Mouse (Mus musculus) forebrain, embryonic 13.5 days (tissue): Measurements from ENCODE around the gene Mto1. TPM values are rescaled to one million over a fixed set of nuclear protein-coding genes. Genes with fewer than 3 reads are reported as not detected.
A peak's percentile ranks its signal among the peaks of the same experiment; 100 is the strongest.

Experiments used
- ATAC-seq: fragments of 200-750 bp; cut with Nextera tagmentation; 2 replicates; pipeline ENCODE4 v1.8.0; 2017
- H3K27ac ChIP-seq: fragments of 300-500 bp; sonication (generic); 2 replicates; pipeline ENCODE4 v1.5.1; 2015; ENCODE audit warnings: inconsistent platforms, mild to moderate bottlenecking, moderate library complexity
- H3K27me3 ChIP-seq: fragments of 300-500 bp; sonication (generic); 2 replicates; pipeline ENCODE4 v1.6.1; 2015; ENCODE audit warnings: mild to moderate bottlenecking, inconsistent platforms
- H3K36me3 ChIP-seq: fragments of 300-500 bp; sonication (generic); 2 replicates; pipeline ENCODE4 v1.6.1; 2015; ENCODE audit warnings: mild to moderate bottlenecking, inconsistent platforms; ENCODE audit not compliant: poor library complexity, severe bottlenecking
- H3K4me1 ChIP-seq: fragments of 300-500 bp; sonication (generic); 2 replicates; pipeline ENCODE4 v1.6.1; 2015; ENCODE audit warnings: inconsistent platforms
- H3K4me2 ChIP-seq: fragments of 300-500 bp; sonication (generic); 2 replicates; pipeline ENCODE4 v1.6.1; 2015; ENCODE audit warnings: inconsistent platforms, mild to moderate bottlenecking, moderate library complexity
- H3K4me3 ChIP-seq: fragments of 300-500 bp; sonication (generic); 2 replicates; pipeline ENCODE4 v1.5.1; 2015; ENCODE audit warnings: mild to moderate bottlenecking, inconsistent platforms
- H3K9ac ChIP-seq: fragments of 300-500 bp; sonication (generic); 2 replicates; pipeline ENCODE4 v1.6.1; 2015; ENCODE audit warnings: mild to moderate bottlenecking, inconsistent platforms
- H3K9me3 ChIP-seq: fragments of 300-500 bp; sonication (generic); replicated peaks from 2 replicates; pipeline ENCODE4 v1.6.1; 2016; ENCODE audit warnings: inconsistent platforms
- WGBS: fragments of 180-500 bp; shearing (Covaris S2); methylation state at CpG from one replicate; pipeline ENCODE4 v1.1.7; 2015; 5-methylcytosine and 5-hydroxymethylcytosine counted together
- polyA plus RNA-seq: library from polyadenylated mRNA; unstranded; fragments of >200 nt; fragmentation: Nextera tagmentation; extraction: Ambion mirVana; gene quantifications from 2 replicates; pipeline ENCODE4 v1.2.1, GENCODE M21; 2015

Mto1 gene
- polyA plus RNA-seq, 1 experiment from 2014 or later: 26.1 TPM

- no peak for ATAC-seq
Measured at GRCm38 (mm10) chr9:78491169-78491568, 43.2 kb downstream of the Mto1 start.

GRCm38 (mm10) chr9:78492254-78492653 lies 44.2 kb downstream of the Mto1 start:
- 92% methylated on average over 3 of the region's 3 CpGs for WGBS
- Histone ChIP-seq H3K4me3 (no peak overlapping the region), H3K27ac (no peak overlapping the region), H3K9ac (no peak overlapping the region), H3K9me3 (no peaks in the 10 kb centered on the region), H3K27me3 (no peaks in the 10 kb centered on the region), H3K4me2 (no peak overlapping the region), H3K36me3 (no peaks in the 10 kb centered on the region), H3K4me1 (peaks cover 9% of the 10 kb centered on the region; the same call in 1 of the 2 replicates)
- ATAC-seq: no peak

More at GRCm38 (mm10) chr9:78491169-78491568, 43.2 kb downstream of the Mto1 start:
- no peak overlapping the region for H3K4me2 ChIP-seq
- H3K36me3 ChIP-seq: no peaks in the 10 kb centered on the region
- no peak overlapping the region for H3K9ac ChIP-seq
- 93% methylated on average over 3 of the region's 3 CpGs for WGBS
- H3K27ac ChIP-seq: no peak overlapping the region
- H3K4me3 ChIP-seq: no peak overlapping the region
- no peaks in the 10 kb centered on the region for H3K9me3 ChIP-seq
- H3K27me3 ChIP-seq: no peaks in the 10 kb centered on the region
- peaks cover 9% of the 10 kb centered on the region; the same call in 1 of the 2 replicates for H3K4me1 ChIP-seq

DNA sequence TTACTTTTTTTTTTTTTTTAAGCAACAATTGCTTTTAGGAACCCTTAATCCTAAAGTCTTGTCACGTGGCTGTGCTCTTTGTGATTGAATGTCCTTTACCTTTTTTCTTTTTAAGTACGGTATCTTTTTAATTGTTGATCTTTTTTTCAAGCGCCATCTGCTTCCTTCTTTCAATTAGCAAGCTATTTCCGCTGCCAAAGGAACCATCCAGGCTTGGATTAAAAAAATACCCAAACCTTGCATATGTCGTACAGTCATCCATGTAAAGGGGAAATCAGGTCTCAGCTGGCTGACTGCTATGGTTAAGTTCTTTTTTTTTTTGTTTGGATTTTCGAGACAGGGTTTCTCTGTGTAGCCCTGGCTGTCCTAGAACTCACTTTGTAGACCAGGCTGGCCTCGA lies 45.2 kb downstream of the Mto1 start:
- ATAC-seq: no peak
- no peak overlapping the region for H3K4me2 ChIP-seq
- peaks cover 9% of the 10 kb centered on the region; the same call in 1 of the 2 replicates for H3K4me1 ChIP-seq
- H3K9me3 ChIP-seq: no peaks in the 10 kb centered on the region
- 67% methylated on average over 7 of the region's 7 CpGs for WGBS
- no peak overlapping the region for H3K9ac ChIP-seq
- H3K4me3 ChIP-seq: no peak overlapping the region
- H3K27ac ChIP-seq: no peak overlapping the region
- no peaks in the 10 kb centered on the region for H3K27me3 ChIP-seq
- no peaks in the 10 kb centered on the region for H3K36me3 ChIP-seq

DNA sequence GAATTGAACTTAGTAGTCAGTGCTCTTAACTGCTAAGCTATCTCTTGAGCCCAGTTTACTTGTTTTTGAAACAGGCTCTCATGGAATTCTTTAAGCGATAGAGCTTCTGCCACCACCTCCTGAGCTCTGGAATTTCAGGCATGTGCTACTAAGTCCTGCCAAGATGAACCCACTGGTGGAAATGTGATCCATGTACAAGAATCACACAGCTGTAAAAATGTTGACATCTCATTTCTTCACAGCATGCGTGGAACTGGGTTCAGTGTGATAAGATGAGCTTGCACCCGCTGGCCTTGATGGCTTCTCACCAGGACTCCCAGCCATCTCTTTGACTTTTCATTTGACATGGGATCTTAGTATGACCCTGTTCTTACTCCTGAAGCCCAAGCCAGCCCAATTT lies 52.4 kb downstream of the Mto1 start:
- Histone ChIP-seq H3K27me3 (no peaks in the 10 kb centered on the region), H3K4me3 (no peak overlapping the region), H3K9ac (no peak overlapping the region), H3K4me2 (no peak overlapping the region), H3K9me3 (no peaks in the 10 kb centered on the region), H3K4me1 (peaks cover 31% of the 10 kb centered on the region), H3K27ac (no peak overlapping the region), H3K36me3 (no peaks in the 10 kb centered on the region)
- ATAC-seq: no peak
- WGBS: 85% methylated on average over 3 of the region's 3 CpGs

- WGBS: 34% methylated on average over 4 of the region's 4 CpGs
- H3K27me3 ChIP-seq: no peaks in the 10 kb centered on the region
- H3K4me2 ChIP-seq: no peak overlapping the region
- ATAC-seq: peak; percentile 72
- H3K4me3 ChIP-seq: no peak overlapping the region
- no peaks in the 10 kb centered on the region for H3K36me3 ChIP-seq
- H3K9me3 ChIP-seq: no peaks in the 10 kb centered on the region
- H3K27ac ChIP-seq: no peak overlapping the region
- H3K9ac ChIP-seq: no peak overlapping the region
- peaks cover 31% of the 10 kb centered on the region for H3K4me1 ChIP-seq
Measured at GRCm38 (mm10) chr9:78501284-78501683, 53.3 kb downstream of the Mto1 start.

DNA sequence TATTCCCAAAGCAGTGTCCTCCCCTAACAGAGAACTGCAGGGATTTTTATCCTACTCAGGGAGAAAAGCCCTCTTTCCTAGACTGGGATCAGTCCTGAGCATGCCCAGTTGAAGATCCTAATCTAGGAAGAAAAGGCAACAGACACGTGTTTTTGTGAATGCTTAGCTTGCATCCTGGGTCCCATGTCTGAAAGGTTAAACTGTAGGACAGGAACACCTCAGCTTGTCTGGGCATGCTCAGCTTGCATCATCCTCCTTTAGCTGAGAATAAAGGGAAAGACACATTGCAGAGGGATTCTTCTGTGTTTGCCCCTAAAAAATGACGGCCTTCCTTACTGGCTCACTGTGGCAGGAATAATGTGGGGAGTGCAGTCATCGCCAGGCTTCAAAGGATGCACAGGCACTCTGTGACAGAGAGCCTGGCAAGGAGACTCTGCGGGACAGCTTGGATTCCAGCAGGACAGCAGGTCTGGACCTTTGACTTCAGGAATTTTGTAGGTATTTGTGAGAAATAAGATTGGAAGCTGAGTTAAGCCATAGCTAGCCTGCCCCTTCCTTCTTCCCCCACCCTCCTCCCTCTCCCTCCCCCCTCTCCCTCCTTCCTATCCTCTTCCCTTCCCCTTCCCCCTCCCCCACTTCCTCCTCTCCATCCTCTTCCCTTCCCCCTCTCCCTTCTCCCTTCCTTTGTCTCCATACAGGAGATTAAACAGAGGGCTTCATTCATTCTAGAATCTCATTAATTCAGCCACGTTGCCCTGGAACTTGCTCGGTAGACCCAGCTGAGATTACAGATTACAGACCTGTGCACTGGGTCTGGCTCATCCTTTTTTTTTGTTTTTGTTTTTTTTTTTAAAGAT lies 55.4 kb downstream of the Mto1 start:
- 2% methylated on average over 6 of the region's 6 CpGs for WGBS
- Histone ChIP-seq H3K4me1 (peaks cover 31% of the 10 kb centered on the region), H3K36me3 (no peaks in the 10 kb centered on the region), H3K27ac (peak overlapping the region; percentile 97), H3K27me3 (no peaks in the 10 kb centered on the region), H3K4me3 (no peak overlapping the region), H3K9me3 (no peaks in the 10 kb centered on the region), H3K9ac (peak overlapping the region; percentile 56), H3K4me2 (peak overlapping the region; percentile 42)
- ATAC-seq: peak; percentile 71

- Histone ChIP-seq H3K4me3 (no peak overlapping the region), H3K27me3 (no peaks in the 10 kb centered on the region), H3K4me1 (peaks cover 31% of the 10 kb centered on the region), H3K4me2 (peak overlapping the region; percentile 42), H3K27ac (peak overlapping the region; percentile 97), H3K36me3 (no peaks in the 10 kb centered on the region), H3K9me3 (no peaks in the 10 kb centered on the region), H3K9ac (no peak overlapping the region)
- 62% methylated on average over 4 of the region's 4 CpGs for WGBS
- no peak for ATAC-seq
Measured at GRCm38 (mm10) chr9:78504133-78504532, 56.1 kb downstream of the Mto1 start.

- Histone ChIP-seq H3K4me3 (no peak overlapping the region), H3K36me3 (no peaks in the 10 kb centered on the region), H3K27ac (peak overlapping the region; percentile 97), H3K9me3 (no peaks in the 10 kb centered on the region), H3K4me2 (peak overlapping the region; percentile 42), H3K4me1 (peaks cover 31% of the 10 kb centered on the region), H3K9ac (no peak overlapping the region), H3K27me3 (no peaks in the 10 kb centered on the region)
- 79% methylated on average over 3 of the region's 3 CpGs for WGBS
- ATAC-seq: no peak
Measured at GRCm38 (mm10) chr9:78504679-78505078, 56.7 kb downstream of the Mto1 start.

- no peaks in the 10 kb centered on the region for H3K27me3 ChIP-seq
- no peaks in the 10 kb centered on the region for H3K9me3 ChIP-seq
- 95% methylated on average over 6 of the region's 6 CpGs for WGBS
- no peak overlapping the region for H3K4me2 ChIP-seq
- H3K36me3 ChIP-seq: no peaks in the 10 kb centered on the region
- peaks cover 31% of the 10 kb centered on the region for H3K4me1 ChIP-seq
- no peak overlapping the region; the same call in 1 of the 2 replicates for H3K27ac ChIP-seq
- no peak overlapping the region for H3K4me3 ChIP-seq
- H3K9ac ChIP-seq: no peak overlapping the region
- ATAC-seq: no peak
Measured at GRCm38 (mm10) chr9:78505223-78505622, 57.2 kb downstream of the Mto1 start.

- Histone ChIP-seq H3K9me3 (no peaks in the 10 kb centered on the region), H3K27ac (no peak overlapping the region), H3K36me3 (no peaks in the 10 kb centered on the region), H3K9ac (no peak overlapping the region), H3K4me3 (no peak overlapping the region), H3K27me3 (no peaks in the 10 kb centered on the region), H3K4me1 (peaks cover 31% of the 10 kb centered on the region), H3K4me2 (no peak overlapping the region)
- WGBS: 87% methylated on average over 11 of the region's 11 CpGs
- no peak for ATAC-seq
Measured at GRCm38 (mm10) chr9:78506002-78506721, 58.2 kb downstream of the Mto1 start.

- ATAC-seq: no peak
- no peak overlapping the region for H3K4me3 ChIP-seq
- no peak overlapping the region for H3K27ac ChIP-seq
- no peak overlapping the region for H3K4me2 ChIP-seq
- H3K9me3 ChIP-seq: peaks cover 2% of the 10 kb centered on the region; the same call in 1 of the 2 replicates
- WGBS: 88% methylated on average over 7 of the region's 7 CpGs
- no peak overlapping the region for H3K9ac ChIP-seq
- H3K27me3 ChIP-seq: no peaks in the 10 kb centered on the region
- 0 out of 2 replicates have a peak, but pooled peaks cover 3% of the 10 kb centered on the region for H3K36me3 ChIP-seq
- peaks cover 31% of the 10 kb centered on the region for H3K4me1 ChIP-seq
Measured at GRCm38 (mm10) chr9:78506722-78507077, 58.7 kb downstream of the Mto1 start.

GRCm38 (mm10) chr9:78508106-78508786 lies 60.2 kb downstream of the Mto1 start:
- H3K4me1 ChIP-seq: peaks cover 17% of the 10 kb centered on the region
- no peak overlapping the region for H3K27ac ChIP-seq
- no peak for ATAC-seq
- H3K36me3 ChIP-seq: 0 out of 2 replicates have a peak, but pooled peaks cover 3% of the 10 kb centered on the region
- no peak overlapping the region for H3K9ac ChIP-seq
- WGBS: 88% methylated on average over 16 of the region's 16 CpGs
- H3K9me3 ChIP-seq: peaks cover 5% of the 10 kb centered on the region; the same call in 1 of the 2 replicates
- no peaks in the 10 kb centered on the region for H3K27me3 ChIP-seq
- H3K4me2 ChIP-seq: no peak overlapping the region
- no peak overlapping the region for H3K4me3 ChIP-seq
